Mouse (Mus musculus): ENCODE data around the gene Tenm4.

- TF ChIP-seq CTCF (IDR thresholded peaks at IDR 0.05; ENCODE audit: extremely low read depth, insufficient read length, insufficient replicate concordance, low read depth, low read length) (no peak), POLR2A (IDR thresholded peaks at IDR 0.05; ENCODE audit: low read depth, low read length) (no peak)
Measured at GRCm38 (mm10) chr7:96773585-96774225, 602.7 kb downstream of the Tenm4 start.
